Mouse (Mus musculus) c-Kit-negative CD71-positive TER-119-positive erythroid progenitor cells, embryonic 14.5 days (primary cell): ENCODE results near the gene Cdr2l.

Experiments used
- DNase-seq: peaks from one replicate; pipeline ENCODE4 v3.0.0-alpha.2; 2013; ENCODE audit warnings: low read depth, low spot score

The Cdr2l gene

DNA sequence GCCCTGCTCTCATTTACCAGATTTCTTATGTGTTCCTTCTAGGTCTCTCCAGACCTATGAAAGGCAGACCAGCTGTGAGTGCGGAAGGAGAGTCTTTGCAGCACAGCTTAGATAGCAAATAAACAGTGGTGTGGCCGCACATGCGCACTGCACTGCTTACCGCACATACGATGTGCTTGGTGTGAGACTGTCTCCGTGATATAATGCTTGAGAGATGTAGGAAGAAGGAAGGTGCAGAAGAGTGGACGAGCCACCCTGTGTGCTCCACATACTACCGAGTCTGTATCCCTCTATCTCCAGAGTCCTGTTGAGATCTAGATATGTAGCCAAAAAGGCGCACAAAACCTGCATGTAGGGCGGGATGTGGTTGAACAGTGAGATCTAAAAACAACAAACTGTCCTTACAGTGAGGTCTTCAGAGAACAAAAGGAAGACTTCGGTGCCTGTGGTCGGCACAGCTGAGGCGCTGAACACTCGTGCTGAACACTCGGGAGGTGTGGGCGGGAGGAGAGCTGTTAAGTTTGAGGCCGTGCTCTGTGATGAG, 25.2 kb downstream of the Cdr2l start:
- DNase-seq = no peak

- DNase-seq = no peak
Measured at GRCm38 (mm10) chr11:115408266-115408920, 26.7 kb downstream of the Cdr2l start.

DNA sequence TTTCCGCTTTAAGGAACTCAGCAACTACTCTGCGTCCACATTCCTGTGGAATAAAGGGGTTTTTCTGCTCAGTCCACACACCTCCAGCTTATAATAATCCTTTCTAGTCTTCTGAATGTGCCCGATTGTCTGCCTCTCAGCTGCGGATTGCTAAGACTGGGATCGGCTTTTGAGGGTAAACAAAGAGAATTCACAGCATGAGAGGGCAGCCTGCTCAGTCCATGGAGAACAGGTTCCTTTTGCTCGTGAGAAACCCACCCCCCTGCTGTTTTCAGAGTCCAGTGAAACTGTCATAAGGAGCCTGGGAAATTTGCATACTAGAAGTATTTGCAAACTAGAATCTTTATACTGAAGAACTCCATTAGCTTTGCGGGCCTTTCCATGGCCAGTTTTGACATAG, 27.8 kb downstream of the Cdr2l start:
- DNase-seq = no peak

GRCm38 (mm10) chr11:115419531-115420237, 38.0 kb downstream of the Cdr2l start, which contains the start of the genes Atp5h and Kctd2:
Gene Atp5h (minus strand): TSS chr11:115419962.
Gene Kctd2 (plus strand): TSS chr11:115420128.
- DNase-seq = peak; percentile 91

- DNase-seq = no peak
Measured at GRCm38 (mm10) chr11:115420336-115421190, 38.8 kb downstream of the Cdr2l start.

- DNase-seq = no peak
Measured at GRCm38 (mm10) chr11:115421328-115421727, 39.6 kb downstream of the Cdr2l start.

DNA sequence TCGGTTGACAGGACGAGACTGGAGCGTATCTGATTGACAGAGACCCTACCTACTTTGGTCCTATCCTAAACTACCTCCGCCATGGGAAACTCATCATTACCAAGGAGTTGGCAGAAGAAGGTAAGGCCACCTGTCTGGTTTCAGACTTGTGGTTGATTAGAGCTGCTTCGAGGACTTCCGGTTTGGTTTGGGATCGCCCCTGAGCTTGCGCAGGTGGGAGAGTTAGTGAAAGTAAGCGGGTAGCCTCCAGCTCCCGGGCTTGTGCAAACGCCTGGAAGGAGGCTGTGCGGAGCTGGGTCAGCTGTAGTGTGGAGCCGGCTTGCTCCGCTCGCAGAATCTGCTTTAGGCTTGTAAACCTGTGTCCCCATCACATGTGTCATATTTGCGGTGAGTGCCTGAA, 40.3 kb downstream of the Cdr2l start:
- no peak for DNase-seq

GRCm38 (mm10) chr11:115423091-115423490, 41.4 kb downstream of the Cdr2l start:
- DNase-seq = no peak

DNA sequence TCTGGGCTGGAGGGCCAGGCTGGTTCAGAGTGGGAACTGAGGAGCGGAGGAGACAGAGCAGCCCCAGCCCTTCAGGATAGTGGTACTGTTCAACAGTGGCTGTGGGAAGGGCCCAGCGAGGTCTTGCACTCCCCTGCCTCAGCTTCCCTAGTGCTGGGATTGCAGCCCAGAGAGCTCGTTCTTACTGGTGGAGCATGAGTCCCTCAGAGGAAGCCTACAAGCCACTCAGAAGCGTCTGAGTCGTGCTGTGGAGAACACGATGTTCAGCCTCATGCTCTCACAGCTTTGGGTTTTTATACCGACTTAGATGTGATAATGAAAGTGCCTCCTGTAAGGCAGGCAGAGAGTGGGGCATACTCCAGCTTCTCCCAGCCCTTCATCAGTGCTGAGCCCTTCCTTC, 43.0 kb downstream of the Cdr2l start:
- DNase-seq = no peak

- DNase-seq = no peak
Measured at GRCm38 (mm10) chr11:115425671-115426070, 44.0 kb downstream of the Cdr2l start.

GRCm38 (mm10) chr11:115427482-115428331, 46.0 kb downstream of the Cdr2l start:
- DNase-seq = no peak

GRCm38 (mm10) chr11:115429307-115429706, 47.6 kb downstream of the Cdr2l start:
- no peak for DNase-seq

GRCm38 (mm10) chr11:115430561-115430960, 48.8 kb downstream of the Cdr2l start:
- DNase-seq = no peak

DNA sequence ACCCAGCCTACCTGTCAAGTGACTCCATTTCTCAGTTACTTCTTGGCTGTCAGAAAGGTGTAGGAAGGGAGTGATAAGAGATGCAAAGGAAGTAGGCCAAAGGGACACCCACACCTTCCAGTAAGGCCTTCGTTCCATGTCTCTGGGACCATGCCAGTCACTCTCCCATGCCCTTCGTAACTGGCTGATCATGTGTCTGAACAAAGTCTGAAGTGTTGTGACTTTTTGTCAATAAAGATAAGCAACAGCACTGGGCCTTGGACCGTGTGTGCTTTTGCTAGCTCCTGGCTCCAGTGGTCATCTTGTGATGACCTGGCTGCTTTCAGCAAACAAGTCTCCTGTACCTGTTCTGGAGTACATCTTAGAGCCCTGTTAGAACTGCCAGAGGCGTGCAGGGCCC, 51.1 kb downstream of the Cdr2l start:
- no peak for DNase-seq

DNA sequence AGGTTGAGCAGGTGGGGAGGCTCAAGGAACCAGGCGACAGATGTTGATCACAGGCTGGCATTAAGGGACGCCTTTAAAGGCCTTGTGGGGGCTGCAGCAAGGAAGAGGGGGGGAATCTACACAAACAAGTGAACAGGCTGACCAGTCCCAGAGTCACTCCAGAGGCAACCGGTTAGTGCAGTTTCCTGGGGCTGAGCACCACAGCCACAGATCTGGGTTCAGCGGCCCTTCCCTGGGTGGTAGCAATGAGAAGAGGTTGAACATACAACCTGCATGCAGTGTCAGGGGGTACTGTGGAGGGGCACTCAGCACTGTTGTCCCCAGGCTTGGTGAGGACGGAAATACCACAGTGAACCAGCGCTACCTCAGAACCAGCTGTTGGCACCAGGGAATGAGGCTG, 51.6 kb downstream of the Cdr2l start:
- DNase-seq = no peak

DNA sequence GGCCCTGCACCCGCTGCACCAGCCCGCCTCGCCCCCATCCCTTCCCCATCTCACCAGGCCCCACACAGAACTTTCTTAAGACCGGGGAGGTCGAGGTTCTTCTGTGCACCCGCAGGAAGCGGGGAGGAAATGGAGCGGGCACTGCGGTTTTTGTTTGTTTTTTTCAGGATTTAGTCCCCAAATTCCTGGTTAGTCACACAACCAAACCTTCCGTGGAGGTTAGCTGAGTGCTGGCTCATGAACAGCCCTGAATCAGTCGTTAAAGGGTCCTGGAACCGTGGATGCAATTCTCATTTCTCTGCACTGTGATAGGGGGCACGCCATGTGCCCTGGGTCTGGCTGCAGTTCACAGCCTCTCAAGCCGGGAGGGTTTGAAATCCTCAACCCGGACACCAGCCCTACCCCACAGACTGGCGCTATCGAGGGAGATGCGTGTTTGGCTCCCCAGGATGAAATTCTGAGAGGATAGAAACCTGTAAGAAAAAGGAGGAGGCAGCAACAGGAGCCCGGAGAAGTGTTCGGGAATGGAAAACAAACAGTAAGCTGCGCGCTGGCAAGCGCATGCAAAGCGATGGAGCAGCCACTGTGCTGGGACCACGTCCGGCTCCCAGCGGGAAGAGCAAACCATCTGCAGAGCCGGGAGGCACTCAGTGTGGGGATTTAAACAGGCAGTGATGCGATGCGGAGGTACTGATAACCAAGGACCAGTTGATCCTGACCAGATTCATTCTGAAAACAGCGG, 54.1 kb downstream of the Cdr2l start:
- no peak for DNase-seq

- DNase-seq = no peak
Measured at GRCm38 (mm10) chr11:115437571-115438122, 55.9 kb downstream of the Cdr2l start.

DNA sequence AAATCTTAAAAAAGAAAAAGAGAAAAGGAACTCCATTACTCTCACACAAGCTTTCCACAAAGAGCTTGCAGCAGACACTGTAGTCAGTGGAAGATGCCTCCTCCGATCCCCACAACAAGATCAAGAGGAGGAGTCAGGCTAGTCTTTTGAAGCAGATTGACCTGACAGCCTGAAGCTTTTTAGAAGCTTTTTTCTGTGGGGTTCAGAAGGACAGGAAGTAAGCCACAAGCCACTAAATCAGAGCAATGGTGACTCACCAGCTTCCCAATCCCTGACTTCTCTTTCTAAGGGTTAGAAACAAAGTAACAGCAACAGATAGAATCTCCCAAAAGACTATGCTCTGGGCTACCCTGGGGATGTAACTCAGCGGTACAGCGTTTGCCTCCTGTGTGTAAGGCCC, 57.6 kb downstream of the Cdr2l start:
- DNase-seq = no peak

- DNase-seq = no peak
Measured at GRCm38 (mm10) chr11:115439906-115440595, 58.3 kb downstream of the Cdr2l start, which contains the start of gene Trim80. Gene Trim80 (plus strand): TSS chr11:115440545.
